Mouse (Mus musculus) adipocyte (in vitro differentiated cells): ENCODE measurements at regions not wholly inside any gene's neighbourhood (a gene's known extent, or its start where the extent isn't known, plus 50 kb on each side); places are given as distances from the start of the nearest gene placed in this dataset.
A peak's percentile ranks its signal among the peaks of the same experiment; 100 is the strongest.

ENCODE experiments used
- DNase-seq: peaks from one replicate; pipeline ENCODE4 v3.0.0-alpha.2; 2016; ENCODE audit warnings: low spot score

DNA sequence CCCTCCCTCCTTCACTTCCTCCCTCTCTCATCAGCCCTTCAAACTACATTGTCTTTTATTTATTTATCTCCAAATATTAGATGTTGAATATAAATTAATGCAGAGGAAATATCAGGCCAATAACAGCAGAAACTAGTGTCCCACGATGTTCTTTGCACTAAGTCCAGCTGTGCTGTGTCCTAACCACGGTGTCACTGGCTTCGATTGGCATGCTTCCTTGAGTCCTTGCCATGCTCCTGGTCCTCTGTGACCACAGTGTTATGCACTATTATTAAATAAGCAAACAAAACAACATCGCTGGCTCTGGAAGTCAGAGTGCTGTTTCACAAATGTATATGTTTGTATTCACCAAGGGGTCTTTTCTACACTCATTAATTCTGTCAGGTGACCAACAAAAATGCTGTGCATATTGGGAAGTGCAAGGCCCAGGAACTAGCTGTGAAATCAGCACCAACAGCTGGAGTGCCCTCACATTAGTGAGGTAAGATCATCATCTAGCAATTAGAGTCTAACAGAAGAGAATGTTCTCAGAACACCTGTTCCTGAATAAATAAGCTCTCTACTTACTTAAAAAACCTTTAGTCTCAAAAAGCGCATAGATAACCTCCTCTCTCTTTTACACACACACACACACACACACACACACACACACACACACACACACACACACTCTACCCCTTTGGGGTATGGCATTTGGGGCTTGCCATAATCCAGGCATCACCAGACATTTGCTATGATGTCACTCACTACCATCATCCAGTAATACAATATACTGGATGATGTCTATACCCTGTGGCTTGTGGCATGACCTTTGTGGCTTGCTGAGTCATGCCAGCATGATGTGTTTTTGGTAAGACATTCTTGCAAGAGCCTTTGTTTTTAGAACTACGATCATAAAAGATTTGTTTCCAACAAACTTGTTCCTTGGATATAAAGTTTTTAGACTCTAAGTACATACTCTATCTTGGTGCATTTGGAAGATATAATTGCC, 81.9 kb upstream of the Rgs2 start:
- no peak for DNase-seq

DNA sequence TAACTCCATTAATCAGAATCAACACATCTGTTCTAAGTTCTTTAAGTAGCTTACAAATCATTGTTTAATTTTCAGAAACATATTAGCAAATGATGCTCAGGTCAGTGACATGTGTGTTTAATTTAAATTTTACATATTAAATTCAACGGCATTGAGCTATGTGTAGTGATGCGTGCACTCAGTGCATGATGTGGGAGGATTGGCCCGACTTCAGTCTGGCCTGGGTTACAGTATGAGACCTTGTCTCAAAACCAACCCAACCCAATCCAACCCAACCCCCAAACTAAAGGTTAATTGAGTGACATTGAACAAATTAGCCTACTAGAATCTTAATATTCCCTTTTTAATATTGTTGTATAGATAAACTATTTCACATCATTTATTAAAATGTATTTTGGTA, 75.0 kb upstream of the Rgs2 start:
- DNase-seq, result no peak

DNA sequence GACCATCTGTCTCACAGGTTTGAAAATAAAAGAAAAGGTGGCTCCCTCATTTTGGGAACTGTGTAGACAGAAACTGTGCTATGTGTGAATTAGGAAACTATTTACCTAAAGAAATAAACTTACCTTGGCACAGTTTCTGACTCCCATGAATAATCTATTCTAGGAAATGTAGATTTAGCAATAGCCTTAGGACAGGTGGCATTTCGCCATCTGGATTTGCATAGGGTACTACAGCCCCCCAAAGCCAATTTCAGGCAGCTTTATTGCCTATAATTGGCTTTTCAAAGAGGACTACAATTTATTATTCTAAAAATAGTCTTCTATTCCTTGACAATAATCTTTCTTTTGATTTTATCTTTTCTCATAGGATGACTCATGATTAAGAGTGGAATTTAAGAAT, 74.5 kb upstream of the Rgs2 start:
- no peak for DNase-seq

DNA sequence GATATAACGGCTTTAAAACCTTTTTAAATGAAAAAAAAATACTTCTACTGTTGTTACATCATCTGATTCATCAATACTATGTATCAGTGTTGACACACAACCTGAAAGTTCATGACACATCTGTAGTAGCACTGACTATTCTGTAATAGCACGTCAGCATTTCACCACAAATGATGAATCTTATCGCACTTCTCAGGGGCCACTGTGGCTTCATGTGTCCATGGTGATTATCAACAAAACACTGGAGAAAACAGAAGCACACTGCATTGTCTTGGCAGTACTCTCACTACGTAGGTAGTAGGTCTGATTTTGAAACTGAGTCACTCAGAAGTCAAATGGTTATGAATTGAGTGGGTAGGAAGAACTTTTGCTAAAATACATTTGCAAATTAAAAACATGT, 72.0 kb upstream of the Rgs2 start:
- no peak for DNase-seq

DNA sequence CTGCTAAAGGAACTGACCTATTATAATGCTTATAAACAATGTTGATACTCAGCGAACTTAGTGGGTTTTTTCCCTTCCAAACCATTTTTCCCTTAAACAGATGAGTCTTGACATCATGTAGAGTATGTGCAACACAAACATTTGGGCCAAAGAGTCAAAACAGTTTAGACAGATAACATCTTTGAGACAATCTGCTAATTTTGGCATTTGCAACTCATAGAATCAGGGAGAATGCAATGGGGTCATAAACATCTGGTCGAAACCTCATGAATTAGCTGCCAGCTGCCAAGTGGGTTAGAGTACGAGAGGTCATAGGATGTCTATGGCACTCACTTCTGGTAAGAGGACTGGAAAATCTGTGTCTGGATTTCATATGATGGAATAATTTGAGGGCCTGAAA, 57.3 kb upstream of the Rgs2 start:
- peak; percentile 44 for DNase-seq

DNA sequence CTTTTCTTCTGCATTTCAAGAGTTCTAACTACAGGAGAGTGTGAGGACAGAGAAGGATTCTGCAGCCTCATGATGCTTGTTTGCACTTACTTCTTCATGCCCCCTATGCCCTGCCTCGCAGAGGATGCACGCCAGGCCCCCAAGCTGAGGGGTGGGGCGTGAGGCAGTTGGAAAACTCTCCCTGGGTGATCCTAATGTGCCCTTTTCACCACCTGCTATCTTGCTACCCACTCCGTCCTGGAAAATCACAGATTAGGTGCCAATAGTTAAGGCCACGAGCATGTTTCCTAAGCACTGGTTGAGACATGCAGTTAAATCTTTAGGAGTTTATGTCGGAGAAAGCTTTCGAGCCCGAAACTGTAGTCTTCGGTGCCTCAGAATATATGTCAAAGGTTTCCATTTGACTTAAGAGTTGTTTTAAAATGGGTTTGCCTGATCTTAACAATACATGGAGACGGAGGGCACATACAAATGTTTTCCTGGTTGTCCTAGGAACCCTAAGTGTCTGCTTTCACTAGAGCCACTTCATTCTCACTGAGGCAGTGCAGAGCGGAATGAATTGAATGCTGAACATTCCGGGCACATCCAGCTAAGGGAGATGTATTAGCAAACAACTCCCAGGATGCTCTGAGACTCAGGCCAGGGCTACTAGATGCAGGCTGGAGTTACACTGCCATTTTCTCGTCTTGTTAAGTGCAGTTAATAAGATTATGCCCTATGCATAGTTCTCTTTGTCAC, 51.7 kb upstream of the Rgs2 start:
- DNase-seq, result no peak
